Mouse (Mus musculus) olfactory bulb, adult 2 months (tissue): ENCODE results near the gene Xk. TPM values are rescaled to one million over a fixed set of nuclear protein-coding genes. Genes with fewer than 3 reads are reported as not detected.
"Not testable (repeated sequence)": the region's sequence is repeated elsewhere in the genome, so short reads cannot be mapped to it uniquely, and the experiment has no call there.

ENCODE experiments used
- H3K27ac ChIP-seq: fragments of 200-500 bp; 2 replicates; pipeline ENCODE4 v1.5.1; 2012; ENCODE audit warnings: low read depth, low read length; ENCODE audit not compliant: insufficient read depth
- H3K4me1 ChIP-seq: fragments of 200-500 bp; 2 replicates; pipeline ENCODE4 v1.6.1; 2012; ENCODE audit warnings: low read length; ENCODE audit not compliant: control insufficient read depth, insufficient read depth
- H3K4me3 ChIP-seq: fragments of 200-500 bp; 2 replicates; pipeline ENCODE4 v1.5.1; 2012; ENCODE audit warnings: mild to moderate bottlenecking, low read depth, low read length, moderate library complexity; ENCODE audit not compliant: insufficient read depth
- CTCF ChIP-seq: fragments of 200-500 bp; IDR thresholded peaks from 2 replicates; pipeline ENCODE4 v1.5.1; 2012; ENCODE audit warnings: low read depth, mild to moderate bottlenecking, low read length, moderate library complexity; ENCODE audit not compliant: insufficient read depth
- POLR2A ChIP-seq: fragments of 200-500 bp; IDR thresholded peaks from 2 replicates; pipeline ENCODE4 v1.6.1; 2012; ENCODE audit warnings: mild to moderate bottlenecking, low read depth, low read length, moderate library complexity; ENCODE audit not compliant: insufficient read depth
- WGBS: fragments of 180-500 bp; shearing (Covaris S2); methylation state at CpG from one replicate; pipeline ENCODE4 v1.1.7; 2018; 5-methylcytosine and 5-hydroxymethylcytosine counted together
- polyA plus RNA-seq: library from polyadenylated mRNA; stranded (reverse); fragments of >200 nt; gene quantifications from 2 replicates; pipeline ENCODE4 v1.2.4, GENCODE M21; 2012; ENCODE audit warnings: low replicate concordance; ENCODE audit not compliant: missing spikeins, insufficient read depth, insufficient read length

The Xk gene
- polyA plus RNA-seq, 1 experiment = not detected

DNA sequence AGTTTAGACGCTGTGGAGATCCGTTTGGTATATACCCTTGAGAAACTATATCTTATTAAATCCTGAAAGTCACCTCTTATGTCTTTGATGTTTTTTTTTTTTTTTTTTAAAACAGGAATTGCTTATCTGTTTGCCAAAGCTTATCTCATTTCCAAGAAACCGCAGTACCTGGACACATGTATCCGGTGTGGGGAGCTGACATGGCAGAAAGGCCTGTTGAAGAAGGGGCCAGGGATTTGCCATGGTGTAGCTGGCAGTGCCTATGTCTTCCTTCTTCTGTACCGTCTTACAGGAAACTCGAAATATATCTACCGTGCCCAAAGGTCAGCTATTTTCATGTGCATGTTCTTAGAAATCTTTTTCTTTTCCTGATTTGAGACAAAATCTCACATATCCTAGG, 14.7 kb upstream of the Xk start:
- no peak overlapping the region for H3K4me3 ChIP-seq
- no peak overlapping the region for H3K27ac ChIP-seq
- H3K4me1 ChIP-seq = no peaks in the 10 kb centered on the region
- TF ChIP-seq CTCF (no peak), POLR2A (no peak)
- whole genome bisulfite sequencing = 95% methylated on average over 7 of the region's 7 CpGs

DNA sequence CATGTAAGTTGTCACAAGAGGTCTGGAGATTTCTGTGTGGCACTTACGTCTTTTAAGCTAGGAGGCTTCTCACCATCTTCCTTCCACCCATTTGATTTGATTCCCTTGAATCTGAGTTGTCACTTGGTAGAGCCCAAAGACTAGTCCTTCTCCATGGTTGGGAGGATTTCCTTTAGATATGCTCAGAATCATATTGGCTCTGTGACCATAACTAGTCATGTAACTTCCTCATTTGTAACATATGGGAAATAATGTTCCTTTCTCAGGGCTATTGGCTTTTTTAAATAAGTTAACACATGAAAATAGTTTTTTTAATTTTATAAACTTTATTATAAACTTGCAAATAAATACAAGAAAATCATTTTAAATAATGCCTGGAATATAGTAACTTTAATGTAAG, 13.3 kb upstream of the Xk start:
- H3K27ac ChIP-seq = no peak overlapping the region
- WGBS = 77% methylated on average over 1 of the region's 1 CpGs

DNA sequence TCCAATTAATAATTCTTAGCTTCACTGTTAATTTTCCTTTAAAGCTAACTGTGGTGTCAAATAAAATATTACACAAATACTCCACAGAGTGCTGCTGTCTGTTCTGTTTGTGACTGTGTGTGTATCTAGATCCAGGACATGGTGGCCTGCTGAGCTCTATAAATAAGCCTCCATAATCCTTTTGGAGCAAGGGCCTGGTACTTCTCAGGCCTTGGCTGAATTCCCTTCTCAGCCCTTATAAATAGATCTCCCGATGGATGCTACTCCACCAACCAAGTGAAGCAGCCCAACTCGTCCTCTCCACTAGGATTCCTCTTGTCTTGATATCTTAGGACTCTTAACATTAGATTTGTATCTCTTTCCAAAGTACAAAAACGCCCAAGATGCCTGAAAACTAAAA, 1.4 kb upstream of the Xk start:
- Histone ChIP-seq H3K27ac (no peak overlapping the region), H3K4me1 (no peaks in the 10 kb centered on the region), H3K4me3 (no peak overlapping the region)
- TF ChIP-seq CTCF (no peak), POLR2A (no peak)
- WGBS = 51% methylated on average over 3 of the region's 3 CpGs

More for the DNA sequence above, 13.3 kb upstream of the Xk start:
- no peaks in the 10 kb centered on the region for H3K4me1 ChIP-seq
- TF ChIP-seq CTCF = no peak
- no peak for TF ChIP-seq POLR2A
- no peak overlapping the region for H3K4me3 ChIP-seq

DNA sequence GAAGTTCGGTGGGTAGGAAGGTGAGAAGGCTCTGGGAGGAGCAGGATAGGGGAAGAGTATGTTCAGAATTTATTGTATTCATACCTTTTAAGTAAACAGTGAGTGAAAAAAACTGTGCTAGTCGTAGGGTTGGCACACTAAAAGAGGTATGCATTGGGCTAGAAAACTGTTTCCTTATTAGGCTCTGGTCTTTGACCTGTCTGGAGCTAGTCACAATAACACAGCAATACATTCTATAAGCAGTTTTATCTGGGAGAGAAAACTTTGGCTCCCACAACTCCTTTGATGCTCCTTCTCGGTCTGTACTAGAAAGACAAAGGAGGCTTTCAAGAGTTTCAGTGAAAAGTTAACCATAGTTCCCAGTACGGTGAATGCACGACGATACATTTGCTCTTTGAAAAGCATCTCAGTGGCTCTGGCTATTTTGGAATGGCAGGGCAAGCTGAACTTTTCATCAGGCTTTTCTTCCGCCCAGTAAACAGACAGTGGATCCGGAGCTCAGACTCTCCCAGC, 553 bp upstream of the Xk start:
- H3K27ac ChIP-seq = no peak overlapping the region
- no peaks in the 10 kb centered on the region for H3K4me1 ChIP-seq
- no peak for TF ChIP-seq POLR2A
- TF ChIP-seq CTCF = no peak
- 21% methylated on average over 8 of the region's 8 CpGs for WGBS
- H3K4me3 ChIP-seq = peak overlapping the region; percentile 89

DNA sequence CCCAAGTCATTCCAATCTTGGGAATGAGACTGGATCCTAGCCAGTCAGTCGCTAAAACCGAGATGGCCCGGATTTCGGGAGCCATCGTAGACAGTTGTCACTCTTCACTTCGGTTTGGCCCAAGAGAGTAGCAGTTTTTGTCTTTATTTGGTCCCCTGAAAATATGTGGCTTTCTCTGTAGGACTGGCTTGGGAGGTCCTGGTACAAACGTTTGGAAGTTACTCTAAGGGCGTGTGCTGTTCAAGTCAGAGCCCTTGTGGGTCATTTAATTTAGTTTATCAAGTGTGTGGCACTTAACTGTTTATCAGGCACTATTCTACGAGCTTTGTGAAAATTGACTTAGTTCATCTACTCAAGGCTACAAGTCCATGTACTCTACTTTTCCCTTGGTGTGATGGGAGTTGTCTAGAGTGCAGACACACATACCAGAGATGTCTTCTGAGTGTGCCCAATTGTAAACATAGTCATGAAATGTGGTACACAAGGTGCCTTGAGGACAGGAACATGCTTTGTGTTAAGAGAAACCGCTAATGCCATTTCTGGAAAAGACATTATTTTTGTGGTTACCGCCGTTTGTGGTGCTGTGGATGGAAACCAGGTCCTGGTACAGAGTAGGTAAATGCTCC, 934 bp downstream of the Xk start:
- TF ChIP-seq CTCF = no peak
- no peak for TF ChIP-seq POLR2A
- 57% methylated on average over 12 of the region's 12 CpGs for WGBS
- Histone ChIP-seq H3K27ac (no peak overlapping the region), H3K4me1 (no peaks in the 10 kb centered on the region), H3K4me3 (peak overlapping the region; percentile 89)

DNA sequence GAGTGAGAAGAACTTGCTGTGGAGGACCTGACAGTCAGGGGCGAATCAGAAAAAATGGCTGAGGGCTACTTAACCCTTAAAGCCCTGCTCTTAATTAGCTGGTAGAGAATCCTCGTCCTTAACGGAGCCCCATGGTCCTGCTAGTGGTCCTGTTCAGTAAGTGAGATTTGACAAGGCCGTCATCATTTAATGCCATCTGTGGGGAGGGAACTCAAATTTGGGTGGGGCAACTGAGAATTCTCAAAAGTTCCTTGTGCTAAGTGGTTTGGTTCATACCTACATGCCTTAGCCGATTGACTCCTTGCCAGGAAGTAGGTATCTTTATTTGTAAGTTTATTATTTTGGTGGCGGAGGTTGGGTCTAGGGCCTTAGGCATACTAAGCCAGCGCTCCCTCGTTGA, 1.8 kb downstream of the Xk start:
- WGBS = 86% methylated on average over 8 of the region's 8 CpGs
- no peak overlapping the region for H3K4me3 ChIP-seq

DNA sequence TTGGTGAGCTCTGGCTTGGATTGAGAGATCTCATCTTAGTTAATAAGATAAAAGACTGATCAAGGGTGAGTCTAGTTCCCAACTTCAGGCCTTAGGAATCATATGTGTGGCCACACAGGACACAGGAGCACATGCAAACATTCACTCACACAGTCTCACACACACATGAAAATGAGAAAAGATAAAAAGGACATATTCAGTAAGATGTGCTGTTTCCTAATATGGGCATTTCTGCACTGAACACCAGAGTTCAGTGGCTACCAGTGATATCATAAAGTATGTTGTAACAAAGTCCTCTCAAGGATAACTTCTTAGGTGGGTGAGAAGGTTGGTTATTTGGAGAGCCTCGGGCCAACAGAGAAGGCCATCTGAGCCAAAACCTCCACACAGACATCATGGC, 10.9 kb downstream of the Xk start, which contains the start of gene H2al1m:
TSS of gene H2al1m (plus strand) at position 301 of the 400 bp plus-strand sequence.
- not testable (repeated sequence) for H3K4me3 ChIP-seq, H3K27ac ChIP-seq, H3K4me1 ChIP-seq
- no CpG with 5 or more reads among the region's 1 CpGs for whole genome bisulfite sequencing

More for the DNA sequence above, 1.8 kb downstream of the Xk start:
- TF ChIP-seq CTCF (no peak), POLR2A (no peak)
- H3K4me1 ChIP-seq = no peaks in the 10 kb centered on the region
- no peak overlapping the region for H3K27ac ChIP-seq

DNA sequence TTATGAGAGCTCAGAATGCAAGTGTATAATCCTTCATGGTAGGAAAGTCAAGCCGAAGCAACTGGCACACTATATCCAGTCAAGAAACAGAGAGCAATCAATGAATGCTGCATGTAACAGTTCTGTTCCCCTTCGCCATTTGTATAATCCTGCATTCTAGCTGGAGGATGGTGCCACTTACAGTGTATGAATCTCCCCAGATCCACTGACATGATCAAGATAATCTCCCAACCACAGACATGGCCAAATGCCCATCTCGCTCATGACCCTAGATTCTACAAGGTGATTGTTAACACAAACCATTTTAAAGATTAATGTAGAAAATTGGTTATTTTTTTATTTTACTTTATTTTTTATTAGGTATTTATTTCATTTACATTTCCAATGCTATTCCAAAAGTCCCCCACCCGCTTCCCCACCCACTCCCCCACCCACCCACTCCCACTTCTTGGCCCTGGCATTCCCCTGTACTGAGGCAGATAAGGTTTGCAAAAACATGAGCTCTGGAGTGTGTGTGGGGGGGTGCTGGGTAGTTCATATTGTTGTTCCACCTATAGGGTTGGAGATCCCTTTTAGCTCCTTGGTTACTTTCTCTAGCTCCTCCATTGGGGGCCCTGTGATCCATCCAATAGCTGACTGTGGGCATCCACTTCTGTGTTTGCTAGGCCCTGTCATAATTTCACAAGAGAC, 20.7 kb downstream of the Xk start:
- not testable (repeated sequence) for H3K4me3 ChIP-seq, H3K4me1 ChIP-seq, H3K27ac ChIP-seq
- 87% methylated on average over 4 of the region's 4 CpGs for WGBS

DNA sequence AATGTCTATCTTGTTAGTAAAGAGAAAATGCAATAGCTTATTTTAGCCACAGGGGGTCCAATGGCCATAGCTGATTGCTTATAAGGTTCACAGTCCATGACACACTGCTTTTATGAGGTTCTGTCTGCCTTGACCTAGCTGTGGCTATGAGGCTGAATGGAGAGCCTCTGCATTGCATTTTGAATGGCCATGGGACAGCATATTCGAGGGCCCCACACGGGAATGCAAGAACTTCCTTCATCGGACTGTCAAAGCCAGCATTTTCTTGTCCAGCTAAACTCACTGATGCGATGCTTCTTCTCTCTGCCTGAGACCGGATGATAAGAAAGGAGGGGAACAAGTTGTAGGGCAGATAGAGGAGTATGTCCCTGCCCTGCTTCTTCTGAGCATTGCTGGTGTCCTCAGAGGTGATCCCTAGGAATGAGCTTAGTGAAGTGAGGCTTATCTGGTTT, 25.9 kb downstream of the Xk start:
- TF ChIP-seq POLR2A (no peak), CTCF (no peak)
- H3K27ac ChIP-seq = no peak overlapping the region
- H3K4me3 ChIP-seq = no peak overlapping the region
- WGBS = 89% methylated on average over 5 of the region's 5 CpGs
- H3K4me1 ChIP-seq = no peaks in the 10 kb centered on the region

DNA sequence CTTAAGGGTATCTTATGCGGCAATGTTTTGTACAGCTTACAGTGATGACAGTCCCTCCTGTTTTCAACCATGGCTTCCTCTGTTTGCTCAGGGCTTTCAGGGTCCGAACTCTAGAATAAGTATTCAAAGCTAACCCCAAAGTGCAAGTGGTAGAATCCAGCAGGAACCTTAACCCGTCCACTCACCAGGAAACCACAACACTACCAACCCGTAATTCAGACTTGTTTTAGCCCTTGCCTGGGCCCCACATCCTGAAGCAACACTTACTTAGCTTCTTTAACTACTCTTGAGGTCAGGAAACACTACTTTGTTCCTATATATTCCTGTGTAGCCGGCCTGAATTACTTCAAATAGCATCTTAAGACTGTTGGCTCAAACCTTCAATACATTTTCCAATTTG, 30.2 kb downstream of the Xk start:
- H3K27ac ChIP-seq = no peak overlapping the region
- H3K4me3 ChIP-seq = no peak overlapping the region
- 88% methylated on average over 5 of the region's 5 CpGs for WGBS
- H3K4me1 ChIP-seq = no peaks in the 10 kb centered on the region
- TF ChIP-seq CTCF = no peak
- no peak for TF ChIP-seq POLR2A
